Comparison of ENCODE assay signal across 36 mouse cellular contexts in the genomic region with DNA sequence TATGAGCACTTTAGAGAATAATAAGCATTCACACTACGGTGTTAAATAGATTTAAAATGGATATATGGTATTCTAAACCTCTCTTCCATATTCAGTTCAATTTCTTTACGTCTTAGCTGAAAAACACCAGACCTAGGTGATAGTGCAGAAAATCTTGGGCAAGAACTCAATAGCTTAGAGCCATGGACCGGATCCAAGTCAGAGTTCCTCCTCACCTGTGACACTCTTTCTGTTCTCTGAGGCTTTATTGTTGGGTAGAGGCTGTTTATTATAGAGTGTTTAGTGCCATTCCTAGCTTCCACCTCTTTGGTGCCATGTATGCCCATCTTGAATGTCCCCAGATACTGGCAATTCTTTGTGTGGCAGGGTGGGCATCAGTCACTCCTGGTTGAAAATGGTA. TPM values are rescaled to one million over a fixed set of nuclear protein-coding genes. Genes with fewer than 3 reads are reported as not detected.
"Had no signal": no experiment of that assay in that cellular context is flagged by ENCODE, and none has a peak within 500 bp of the region (broad histone marks: within the 10 kb centered on the region; RNA-seq: fewer than 3 reads in every experiment).

No protein-coding gene starts in this region.

- H3K36me3 ChIP-seq: heart, embryonic 10.5 days; heart, embryonic 12.5 days; heart, embryonic 13.5 days; heart, embryonic 15.5 days; hindbrain, embryonic 10.5 days; hindbrain, embryonic 12.5 days; hindbrain, embryonic 15.5 days; intestine, embryonic 15.5 days; kidney, embryonic 15.5 days had no signal

- H3K27ac ChIP-seq: heart, embryonic 10.5 days; heart, embryonic 13.5 days; heart, embryonic 15.5 days; hindbrain, embryonic 10.5 days; hindbrain, embryonic 12.5 days; hindbrain, embryonic 14.5 days; hindbrain, embryonic 15.5 days; hindbrain, postnatal 0 days; intestine, embryonic 15.5 days; kidney, embryonic 15.5 days; kidney, postnatal 0 days; layer of hippocampus, adult 2 months; left cerebral cortex, adult 2 months had no signal

- H3K9me3 ChIP-seq: heart, embryonic 10.5 days; heart, embryonic 12.5 days; heart, embryonic 13.5 days; heart, embryonic 15.5 days; hindbrain, embryonic 10.5 days; hindbrain, embryonic 12.5 days; hindbrain, embryonic 15.5 days; intestine, embryonic 15.5 days; kidney, embryonic 15.5 days had no signal

- H3K4me3 ChIP-seq: heart, embryonic 10.5 days; heart, embryonic 12.5 days; heart, embryonic 13.5 days; heart, embryonic 15.5 days; hindbrain, embryonic 10.5 days; hindbrain, embryonic 12.5 days; hindbrain, embryonic 15.5 days; intestine, embryonic 15.5 days; kidney, embryonic 15.5 days; layer of hippocampus, adult 2 months; left cerebral cortex, adult 2 months had no signal

- H3K4me1 ChIP-seq: heart, embryonic 10.5 days; heart, embryonic 12.5 days; heart, embryonic 13.5 days; heart, embryonic 15.5 days; hindbrain, embryonic 10.5 days; hindbrain, embryonic 12.5 days; hindbrain, embryonic 15.5 days; intestine, embryonic 15.5 days; kidney, embryonic 15.5 days had no signal

- DNase-seq: heart, postnatal 10 days; heart, postnatal 14 days; heart, postnatal 36 days; heart, postnatal 4 days; kidney, adult 11 months; kidney, adult 18-20 months; kidney, adult 2 months; kidney, adult 8-10 months; kidney, adult 9 months; kidney, postnatal 10 days; kidney, postnatal 14 days; kidney, postnatal 25 days; kidney, postnatal 36 days; kidney, postnatal 4 days; layer of hippocampus, adult 9-11 months; layer of hippocampus, postnatal 36 days had no signal

- H3K9ac ChIP-seq: heart, embryonic 12.5 days; heart, embryonic 13.5 days; heart, embryonic 15.5 days; hindbrain, embryonic 12.5 days; hindbrain, embryonic 14.5 days; hindbrain, embryonic 15.5 days; intestine, embryonic 15.5 days; kidney, embryonic 15.5 days had no signal

- ATAC-seq: hindbrain, postnatal 0 days; inflammation-experienced regulatory T-cells, adult 6 months; intestine, embryonic 15.5 days; intestine, embryonic 16.5 days; intestine, postnatal 0 days had no signal

- H3K4me2 ChIP-seq: heart, embryonic 11.5 days; heart, embryonic 12.5 days; heart, embryonic 13.5 days; heart, embryonic 15.5 days; hindbrain, embryonic 12.5 days; hindbrain, embryonic 14.5 days; hindbrain, embryonic 15.5 days; intestine, embryonic 15.5 days; kidney, embryonic 15.5 days had no signal

- H3K27me3 ChIP-seq: heart, embryonic 12.5 days; heart, embryonic 13.5 days; heart, embryonic 15.5 days; hindbrain, embryonic 12.5 days; hindbrain, embryonic 15.5 days; intestine, embryonic 15.5 days; kidney, embryonic 15.5 days had no signal

RNA-seq across cellular contexts. Expression of gene Macc1, which starts 49.6 kb away (rescaled TPM):
- polyA plus RNA-seq: heart, embryonic 14.5 days; heart, postnatal 0 days; hindbrain, embryonic 14.5 days; hindbrain, embryonic 15.5 days; inflammation-experienced regulatory T-cells, adult 6 months had no signal
